Mouse (Mus musculus): ENCODE measurements around the gene Cacna2d3.

Cacna2d3 gene

GRCm38 (mm10) chr14:29391489-29391888 is 330.2 kb downstream of the Cacna2d3 start:
- no peak for DNase-seq (ENCODE audit: low spot score)

DNA sequence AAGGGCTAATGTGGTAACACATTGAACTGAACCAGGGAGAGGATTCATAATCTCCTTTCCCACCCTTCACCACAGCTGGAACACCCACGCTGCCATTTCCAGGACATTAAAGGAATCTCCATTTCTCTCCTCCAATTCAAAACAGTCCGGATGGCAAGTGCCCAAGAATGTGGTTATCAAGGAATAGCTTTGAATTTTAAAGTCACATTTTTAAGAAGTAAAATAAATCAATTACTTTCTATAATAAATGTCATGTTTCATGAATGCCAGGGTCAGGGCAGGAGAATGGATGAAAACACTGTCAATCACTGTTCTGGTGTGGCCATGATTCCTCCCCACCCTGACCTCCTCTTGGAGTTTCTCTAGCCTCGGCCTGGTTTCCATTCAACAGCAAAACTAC is 333.9 kb downstream of the Cacna2d3 start:
- no peak for DNase-seq (ENCODE audit: low spot score)

- DNase-seq (ENCODE audit: low spot score): no peak
These were observed 336.2 kb downstream of the Cacna2d3 start for GRCm38 (mm10) chr14:29385500-29385899.

- no peak for DNase-seq (ENCODE audit: low spot score)
These were observed 338.9 kb downstream of the Cacna2d3 start for GRCm38 (mm10) chr14:29382786-29383185.

DNA sequence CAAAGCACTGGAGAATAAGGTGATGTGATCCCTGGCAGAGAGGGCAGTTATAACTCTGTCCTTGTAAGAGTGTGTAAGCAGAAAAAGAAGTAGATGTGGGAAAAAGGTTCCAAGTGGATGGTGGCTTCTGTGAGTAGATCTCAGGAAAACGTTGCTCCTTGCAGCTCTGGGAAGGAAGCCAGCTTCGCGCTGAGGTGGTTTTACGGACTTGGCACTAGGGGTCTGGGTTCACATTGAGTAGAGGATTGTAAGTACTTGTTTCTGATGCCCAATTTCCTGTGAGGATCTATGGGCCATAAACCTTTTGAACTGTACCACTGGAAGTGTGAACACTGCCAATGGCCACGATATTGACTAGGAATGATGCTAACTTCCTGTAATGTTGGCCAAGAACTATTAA is 354.8 kb downstream of the Cacna2d3 start:
- DNase-seq (ENCODE audit: low spot score): no peak

DNA sequence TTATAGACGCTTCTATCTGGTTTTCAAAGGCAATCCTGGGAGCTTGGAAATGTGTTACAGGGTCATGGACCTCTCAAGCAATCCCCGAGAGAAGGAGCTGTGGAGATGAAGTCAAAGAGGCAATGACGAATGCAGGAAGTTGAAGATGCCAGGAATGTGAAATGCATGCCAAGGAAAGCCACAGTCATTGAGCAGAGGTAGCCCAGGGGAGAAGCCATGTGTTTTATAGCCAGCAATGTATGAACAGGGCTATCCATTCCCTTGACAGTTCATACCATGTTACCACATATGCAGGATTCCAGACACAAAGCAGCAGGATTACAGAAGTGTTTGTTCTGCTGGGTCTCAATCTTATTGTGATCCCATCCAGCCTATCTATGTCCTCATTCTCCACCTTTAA is 359.2 kb downstream of the Cacna2d3 start:
- no peak for DNase-seq (ENCODE audit: low spot score)

- no peak for DNase-seq (ENCODE audit: low spot score)
These were observed 371.0 kb downstream of the Cacna2d3 start for GRCm38 (mm10) chr14:29350627-29351026.

DNA sequence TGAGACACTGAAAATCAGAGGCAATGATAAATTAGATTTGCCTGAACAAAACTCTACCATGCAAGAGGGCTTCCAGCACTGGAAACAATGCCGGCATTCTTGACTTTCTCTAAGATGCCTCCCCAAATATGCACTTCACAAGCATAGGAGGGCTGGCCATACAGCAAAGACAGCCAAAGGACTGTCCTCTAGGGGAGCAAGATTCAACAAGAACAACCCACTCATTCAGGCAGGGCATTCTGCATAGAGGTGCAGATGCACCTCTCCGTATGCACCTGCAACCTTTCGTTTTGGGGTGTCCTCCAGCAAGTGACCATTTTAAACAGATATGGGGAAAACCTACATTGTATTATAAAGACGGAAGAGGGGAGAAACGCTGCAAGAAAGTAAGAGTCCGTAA is 380.1 kb downstream of the Cacna2d3 start:
- DNase-seq (ENCODE audit: low spot score): no peak

DNA sequence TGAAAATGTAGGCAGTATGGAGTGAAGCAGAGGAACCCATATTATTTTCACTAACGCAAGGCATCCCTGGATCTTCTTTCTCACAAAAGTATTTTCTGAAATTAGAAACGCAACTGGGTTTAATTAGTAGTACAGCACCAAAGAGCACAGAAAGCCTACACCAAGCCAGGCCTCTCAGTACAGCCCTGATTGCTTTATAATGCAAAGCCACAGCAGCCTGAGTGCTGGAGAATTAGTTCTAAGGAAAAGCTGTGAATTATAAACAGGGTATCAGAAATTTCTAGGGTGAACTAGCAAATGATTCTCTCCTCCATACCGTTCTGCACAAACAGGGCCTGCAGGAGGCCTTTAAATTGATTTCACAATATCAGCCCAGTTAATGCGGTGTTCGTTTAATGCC is 380.9 kb downstream of the Cacna2d3 start:
- no peak for DNase-seq (ENCODE audit: low spot score)

DNA sequence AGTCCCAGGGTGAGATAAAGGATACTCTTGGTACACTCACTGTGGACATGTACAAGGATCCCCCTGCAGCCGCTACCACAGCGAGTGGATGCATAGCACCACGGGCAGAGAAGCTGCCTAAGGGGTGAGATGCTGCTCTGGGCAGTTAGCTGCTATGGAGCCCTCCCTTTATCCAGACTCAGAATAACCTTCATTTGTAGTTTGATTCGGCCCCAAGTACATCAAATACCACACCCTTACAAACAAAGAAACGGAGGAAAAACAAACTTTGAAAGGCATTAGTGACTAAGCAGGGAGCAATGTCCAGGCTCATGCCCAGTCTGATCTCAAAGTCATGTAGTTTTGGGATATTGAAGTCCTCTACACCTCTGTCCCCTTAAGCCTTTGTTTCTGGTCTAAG is 386.8 kb downstream of the Cacna2d3 start:
- no peak for DNase-seq (ENCODE audit: low spot score)

- no peak for DNase-seq (ENCODE audit: low spot score)
These were observed 387.4 kb downstream of the Cacna2d3 start for GRCm38 (mm10) chr14:29334216-29334615.

GRCm38 (mm10) chr14:29324430-29324782 is 397.3 kb downstream of the Cacna2d3 start:
- DNase-seq (ENCODE audit: low spot score): no peak

DNA sequence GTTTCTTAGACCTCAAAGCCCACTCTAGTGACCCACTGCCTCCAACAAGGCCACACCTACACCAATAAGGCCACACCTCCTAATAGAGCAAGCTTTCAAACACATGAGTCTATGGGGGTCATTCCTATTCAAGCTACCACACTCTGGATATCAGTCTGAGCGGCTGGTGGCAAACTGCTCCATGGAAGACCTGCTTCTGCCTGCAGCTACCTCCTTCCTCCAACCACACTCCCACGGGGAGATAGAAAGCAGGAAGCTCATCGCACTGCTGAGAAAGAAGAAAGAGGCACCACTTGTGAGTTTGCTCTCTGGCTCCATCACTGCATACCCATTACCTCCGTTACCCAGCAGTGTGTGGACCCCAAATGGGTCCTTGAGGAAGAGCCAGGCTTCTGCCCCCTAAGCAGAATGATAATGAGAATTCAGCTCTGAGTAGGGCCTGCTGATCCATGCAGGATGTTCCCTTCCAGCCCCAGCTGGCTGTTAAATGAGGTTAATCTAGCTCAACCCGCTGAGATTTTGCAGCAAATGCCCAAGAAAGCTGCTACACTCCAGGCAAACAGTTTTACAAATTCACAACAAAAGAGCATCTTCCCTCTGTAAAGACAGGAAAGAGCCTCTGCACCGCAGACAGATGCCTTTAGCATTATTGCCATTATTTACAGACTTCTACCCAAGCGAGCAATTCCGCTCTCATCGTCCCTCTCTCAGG is 397.8 kb downstream of the Cacna2d3 start:
- DNase-seq (ENCODE audit: low spot score): no peak

DNA sequence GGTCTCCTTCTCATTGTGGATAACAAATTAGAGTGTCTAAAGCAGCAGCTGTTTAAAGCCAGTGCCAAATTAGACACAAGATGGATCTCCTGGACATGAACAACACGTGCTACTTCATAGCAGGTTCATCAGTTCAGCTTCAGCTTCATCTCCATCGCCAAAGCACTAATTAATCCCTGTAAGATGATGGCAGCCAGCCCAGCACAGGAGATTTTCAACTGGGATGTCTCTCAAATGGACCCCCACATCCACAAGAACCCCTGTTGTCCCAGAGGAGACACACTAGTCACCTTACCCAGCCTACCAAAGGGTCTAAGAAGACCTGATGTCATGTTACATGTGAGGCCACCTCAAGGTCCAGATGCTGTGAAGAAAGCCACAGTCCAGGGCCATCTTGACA is 408.2 kb downstream of the Cacna2d3 start:
- no peak for DNase-seq (ENCODE audit: low spot score)

DNA sequence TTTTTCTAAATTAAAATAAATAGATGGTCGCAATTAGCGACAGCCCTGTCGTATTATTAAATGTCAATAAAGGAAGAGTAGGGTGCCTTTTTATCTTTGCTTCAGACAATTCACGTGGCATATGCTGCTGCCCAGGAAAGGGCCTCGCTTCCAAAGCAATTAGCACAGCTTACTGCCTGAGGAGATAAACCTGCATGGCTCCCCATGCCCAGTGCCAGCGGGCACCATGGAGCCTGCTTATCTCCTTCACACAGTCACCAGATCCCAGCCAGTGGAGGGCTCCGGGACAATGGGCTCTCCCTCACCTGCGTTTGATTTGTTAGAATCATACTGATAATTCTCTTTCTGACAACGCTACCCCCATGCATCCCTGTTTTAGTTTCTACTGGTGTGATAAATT is 416.0 kb downstream of the Cacna2d3 start:
- no peak for DNase-seq (ENCODE audit: low spot score)

- no peak for DNase-seq (ENCODE audit: low spot score)
These were observed 425.4 kb downstream of the Cacna2d3 start for GRCm38 (mm10) chr14:29296185-29296754.

- DNase-seq (ENCODE audit: low spot score): no peak
These were observed 442.8 kb downstream of the Cacna2d3 start for GRCm38 (mm10) chr14:29278901-29279300.

- no peak for DNase-seq (ENCODE audit: low spot score)
These were observed 443.3 kb downstream of the Cacna2d3 start for GRCm38 (mm10) chr14:29278401-29278800.

- DNase-seq (ENCODE audit: low spot score): no peak
These were observed 444.0 kb downstream of the Cacna2d3 start for GRCm38 (mm10) chr14:29277701-29278100.

GRCm38 (mm10) chr14:29273890-29274289 is 447.8 kb downstream of the Cacna2d3 start:
- DNase-seq (ENCODE audit: low spot score): no peak

GRCm38 (mm10) chr14:29270541-29270940 is 451.1 kb downstream of the Cacna2d3 start:
- no peak for DNase-seq (ENCODE audit: low spot score)

GRCm38 (mm10) chr14:29269816-29270215 is 451.8 kb downstream of the Cacna2d3 start:
- DNase-seq (ENCODE audit: low spot score): no peak

- no peak for DNase-seq (ENCODE audit: low spot score)
These were observed 453.1 kb downstream of the Cacna2d3 start for GRCm38 (mm10) chr14:29268609-29269008.

DNA sequence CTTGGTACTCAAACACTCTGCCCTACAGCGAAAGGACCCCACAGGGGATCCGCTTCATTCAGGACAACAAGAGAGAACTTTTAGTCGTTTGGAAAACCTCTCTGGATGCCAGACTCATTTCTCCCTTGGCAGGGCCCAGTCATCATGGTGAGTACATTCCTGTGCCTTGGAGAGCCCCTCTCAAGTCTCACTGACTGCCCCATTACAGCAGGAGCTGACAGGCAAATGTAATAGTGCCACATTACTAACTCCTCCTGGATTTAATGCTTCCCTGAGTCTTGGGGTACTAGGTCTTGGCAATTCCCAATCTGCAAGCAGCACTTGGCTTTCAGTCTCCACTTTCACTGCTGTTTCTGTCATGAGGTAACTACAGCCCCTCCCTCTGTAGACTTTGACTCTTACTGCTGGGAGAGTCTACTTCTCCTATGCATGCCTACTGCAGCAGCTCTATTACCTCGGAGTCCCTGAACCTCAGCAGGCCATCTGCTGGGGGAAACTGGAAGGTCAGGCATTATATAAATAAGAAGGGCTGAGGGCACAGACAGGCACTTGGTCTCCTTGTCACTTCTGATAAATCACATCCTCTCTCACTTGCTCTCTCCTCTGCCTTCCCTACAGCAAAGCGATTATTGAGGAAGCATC is 454.3 kb downstream of the Cacna2d3 start:
- DNase-seq (ENCODE audit: low spot score): no peak
